Mouse (Mus musculus) liver, embryonic 13.5 days (tissue): ENCODE measurements around the gene Mab21l3. TPM values are rescaled to one million over a fixed set of nuclear protein-coding genes. Genes with fewer than 3 reads are reported as not detected.

Source experiments
- ATAC-seq: fragments of 200-750 bp; cut with Nextera tagmentation; 2 replicates; pipeline ENCODE4 v1.8.0; 2017; ENCODE audit warnings: low read depth, mild to moderate bottlenecking, moderate number of reproducible peaks, moderate library complexity
- DNase-seq: peaks from one replicate; pipeline ENCODE4 v3.0.0; 2022
- H3K27ac ChIP-seq: fragments of 300-500 bp; sonication (generic); 2 replicates; pipeline ENCODE4 v1.5.1; 2015; ENCODE audit warnings: moderate library complexity, mild to moderate bottlenecking, inconsistent platforms
- H3K27me3 ChIP-seq: fragments of 300-500 bp; sonication (generic); 2 replicates; pipeline ENCODE4 v1.6.1; 2015; ENCODE audit warnings: mild to moderate bottlenecking, inconsistent platforms
- H3K36me3 ChIP-seq: fragments of 300-500 bp; sonication (generic); 2 replicates; pipeline ENCODE4 v1.6.1; 2015; ENCODE audit warnings: mild to moderate bottlenecking, inconsistent platforms
- H3K4me1 ChIP-seq: fragments of 300-500 bp; sonication (generic); replicated peaks from 2 replicates; pipeline ENCODE4 v1.6.1; 2015; ENCODE audit warnings: inconsistent platforms
- H3K4me2 ChIP-seq: fragments of 300-500 bp; sonication (generic); 2 replicates; pipeline ENCODE4 v1.6.1; 2015; ENCODE audit warnings: inconsistent platforms, mild to moderate bottlenecking, moderate library complexity
- H3K4me3 ChIP-seq: fragments of 300-500 bp; sonication (generic); replicated peaks from 2 replicates; pipeline ENCODE4 v1.5.1; 2015; ENCODE audit warnings: mild to moderate bottlenecking, inconsistent platforms
- H3K9ac ChIP-seq: fragments of 300-500 bp; sonication (generic); 2 replicates; pipeline ENCODE4 v1.6.1; 2015; ENCODE audit warnings: mild to moderate bottlenecking, inconsistent platforms
- H3K9me3 ChIP-seq: fragments of 300-500 bp; sonication (generic); replicated peaks from 2 replicates; pipeline ENCODE4 v1.6.1; 2016; ENCODE audit warnings: inconsistent platforms
- WGBS: fragments of 180-500 bp; shearing (Covaris S2); methylation state at CpG from one replicate; pipeline ENCODE4 v1.1.7; 2015; ENCODE audit not compliant: insufficient replicate concordance; 5-methylcytosine and 5-hydroxymethylcytosine counted together
- polyA plus RNA-seq: library from polyadenylated mRNA; unstranded; fragments of >200 nt; fragmentation: Nextera tagmentation; extraction: Ambion mirVana; gene quantifications from 2 replicates; pipeline ENCODE4 v1.2.1, GENCODE M21; 2015

The Mab21l3 gene
- polyA plus RNA-seq, 1 experiment from 2014 or later, result 0.03 TPM

GRCm38 (mm10) chr3:101800596-101801018, 48.2 kb downstream of the Mab21l3 start:
- DNase-seq (no peak), ATAC-seq (no peak)
- Histone ChIP-seq H3K27me3 (no peaks in the 10 kb centered on the region), H3K4me1 (peaks cover 14% of the 10 kb centered on the region), H3K4me3 (no peak overlapping the region), H3K9me3 (no peaks in the 10 kb centered on the region), H3K27ac (no peak overlapping the region), H3K4me2 (no peak overlapping the region; the same call in 1 of the 2 replicates), H3K9ac (no peak overlapping the region), H3K36me3 (no peaks in the 10 kb centered on the region)
- WGBS, result 27% methylated on average over 11 of the region's 11 CpGs

GRCm38 (mm10) chr3:101799852-101800595, 48.7 kb downstream of the Mab21l3 start:
- Histone ChIP-seq H3K9ac (no peak overlapping the region), H3K4me3 (no peak overlapping the region), H3K27ac (no peak overlapping the region), H3K36me3 (no peaks in the 10 kb centered on the region), H3K9me3 (no peaks in the 10 kb centered on the region), H3K27me3 (no peaks in the 10 kb centered on the region), H3K4me2 (no peak overlapping the region), H3K4me1 (peaks cover 8% of the 10 kb centered on the region; the same call in 1 of the 2 replicates)
- 18% methylated on average over 14 of the region's 14 CpGs for WGBS
- DNase-seq, result no peak
- ATAC-seq, result no peak; the same call in 1 of the 2 replicates

GRCm38 (mm10) chr3:101797830-101798709, 50.7 kb downstream of the Mab21l3 start:
- no peak overlapping the region for H3K27ac ChIP-seq
- H3K36me3 ChIP-seq, result no peaks in the 10 kb centered on the region
- no peak overlapping the region for H3K9ac ChIP-seq
- no peaks in the 10 kb centered on the region for H3K27me3 ChIP-seq
- H3K4me1 ChIP-seq, result peaks cover 3% of the 10 kb centered on the region; the same call in 1 of the 2 replicates
- ATAC-seq, result no peak
- WGBS, result 66% methylated on average over 15 of the region's 15 CpGs
- no peaks in the 10 kb centered on the region for H3K9me3 ChIP-seq
- H3K4me2 ChIP-seq, result no peak overlapping the region
- no peak for DNase-seq
- no peak overlapping the region for H3K4me3 ChIP-seq

- Histone ChIP-seq H3K4me3 (no peak overlapping the region), H3K9me3 (no peaks in the 10 kb centered on the region), H3K27me3 (no peaks in the 10 kb centered on the region), H3K4me2 (no peak overlapping the region), H3K9ac (no peak overlapping the region), H3K27ac (no peak overlapping the region), H3K36me3 (no peaks in the 10 kb centered on the region), H3K4me1 (peaks cover 3% of the 10 kb centered on the region; the same call in 1 of the 2 replicates)
- 36% methylated on average over 7 of the region's 7 CpGs for WGBS
- no peak for DNase-seq
- ATAC-seq, result no peak
Observed at GRCm38 (mm10) chr3:101796212-101796611, 52.5 kb downstream of the Mab21l3 start.

- Histone ChIP-seq H3K36me3 (no peaks in the 10 kb centered on the region), H3K9me3 (no peaks in the 10 kb centered on the region), H3K9ac (no peak overlapping the region), H3K4me1 (peaks cover under 1% of the 10 kb centered on the region; the same call in 1 of the 2 replicates), H3K4me3 (no peak overlapping the region), H3K27me3 (no peaks in the 10 kb centered on the region), H3K27ac (no peak overlapping the region), H3K4me2 (no peak overlapping the region)
- WGBS, result 58% methylated on average over 15 of the region's 15 CpGs
- ATAC-seq (no peak), DNase-seq (no peak)
Observed at GRCm38 (mm10) chr3:101795387-101796039, 53.2 kb downstream of the Mab21l3 start.

- Histone ChIP-seq H3K4me3 (no peak overlapping the region), H3K4me2 (no peak overlapping the region), H3K9me3 (no peaks in the 10 kb centered on the region), H3K36me3 (no peaks in the 10 kb centered on the region), H3K4me1 (no peaks in the 10 kb centered on the region), H3K9ac (no peak overlapping the region), H3K27ac (no peak overlapping the region), H3K27me3 (no peaks in the 10 kb centered on the region)
- no peak for ATAC-seq
- DNase-seq, result no peak
- 84% methylated on average over 9 of the region's 9 CpGs for WGBS
Observed at GRCm38 (mm10) chr3:101794666-101795065, 54.1 kb downstream of the Mab21l3 start.

- Histone ChIP-seq H3K9me3 (no peaks in the 10 kb centered on the region), H3K27me3 (no peaks in the 10 kb centered on the region), H3K4me2 (no peak overlapping the region), H3K9ac (no peak overlapping the region), H3K36me3 (no peaks in the 10 kb centered on the region), H3K27ac (no peak overlapping the region), H3K4me3 (no peak overlapping the region), H3K4me1 (no peaks in the 10 kb centered on the region)
- no peak for DNase-seq
- WGBS, result 79% methylated on average over 5 of the region's 5 CpGs
- no peak for ATAC-seq
Observed at GRCm38 (mm10) chr3:101794026-101794425, 54.7 kb downstream of the Mab21l3 start.

GRCm38 (mm10) chr3:101792191-101792590, 56.6 kb downstream of the Mab21l3 start:
- Histone ChIP-seq H3K9me3 (no peaks in the 10 kb centered on the region), H3K27ac (no peak overlapping the region), H3K4me2 (no peak overlapping the region), H3K9ac (no peak overlapping the region), H3K4me3 (no peak overlapping the region), H3K36me3 (no peaks in the 10 kb centered on the region), H3K4me1 (no peaks in the 10 kb centered on the region), H3K27me3 (no peaks in the 10 kb centered on the region)
- ATAC-seq, result no peak
- 53% methylated on average over 4 of the region's 4 CpGs for WGBS
- no peak for DNase-seq

- DNase-seq, result no peak
- H3K36me3 ChIP-seq, result no peaks in the 10 kb centered on the region
- no peak overlapping the region for H3K9ac ChIP-seq
- H3K27ac ChIP-seq, result no peak overlapping the region
- H3K4me2 ChIP-seq, result no peak overlapping the region
- H3K9me3 ChIP-seq, result no peaks in the 10 kb centered on the region
- ATAC-seq, result no peak
- WGBS, result 60% methylated on average over 10 of the region's 10 CpGs
- H3K4me3 ChIP-seq, result no peak overlapping the region
- no peaks in the 10 kb centered on the region for H3K27me3 ChIP-seq
- no peaks in the 10 kb centered on the region for H3K4me1 ChIP-seq
Observed at GRCm38 (mm10) chr3:101784768-101785424, 63.9 kb downstream of the Mab21l3 start.

- H3K4me1 ChIP-seq, result no peaks in the 10 kb centered on the region
- no peak for DNase-seq
- no peak overlapping the region for H3K4me3 ChIP-seq
- ATAC-seq, result no peak
- H3K9ac ChIP-seq, result no peak overlapping the region
- no peak overlapping the region for H3K4me2 ChIP-seq
- no peaks in the 10 kb centered on the region for H3K36me3 ChIP-seq
- no peak overlapping the region for H3K27ac ChIP-seq
- no peaks in the 10 kb centered on the region for H3K9me3 ChIP-seq
- 68% methylated on average over 2 of the region's 2 CpGs for WGBS
- no peaks in the 10 kb centered on the region for H3K27me3 ChIP-seq
Observed at GRCm38 (mm10) chr3:101783793-101784192, 65.0 kb downstream of the Mab21l3 start.
